Mouse (Mus musculus): Measurements from ENCODE around the gene Adck1. TPM values are rescaled to one million over a fixed set of nuclear protein-coding genes. Genes with fewer than 3 reads are reported as not detected.
"Not testable (repeated sequence)": the region's sequence is repeated elsewhere in the genome, so short reads cannot be mapped to it uniquely, and the experiment has no call there.

Adck1 gene
- polyA plus RNA-seq (2014; fragmentation: Nextera tagmentation; extraction: Ambion mirVana) = 15.1 and 18.2 TPM in 2 replicates

DNA sequence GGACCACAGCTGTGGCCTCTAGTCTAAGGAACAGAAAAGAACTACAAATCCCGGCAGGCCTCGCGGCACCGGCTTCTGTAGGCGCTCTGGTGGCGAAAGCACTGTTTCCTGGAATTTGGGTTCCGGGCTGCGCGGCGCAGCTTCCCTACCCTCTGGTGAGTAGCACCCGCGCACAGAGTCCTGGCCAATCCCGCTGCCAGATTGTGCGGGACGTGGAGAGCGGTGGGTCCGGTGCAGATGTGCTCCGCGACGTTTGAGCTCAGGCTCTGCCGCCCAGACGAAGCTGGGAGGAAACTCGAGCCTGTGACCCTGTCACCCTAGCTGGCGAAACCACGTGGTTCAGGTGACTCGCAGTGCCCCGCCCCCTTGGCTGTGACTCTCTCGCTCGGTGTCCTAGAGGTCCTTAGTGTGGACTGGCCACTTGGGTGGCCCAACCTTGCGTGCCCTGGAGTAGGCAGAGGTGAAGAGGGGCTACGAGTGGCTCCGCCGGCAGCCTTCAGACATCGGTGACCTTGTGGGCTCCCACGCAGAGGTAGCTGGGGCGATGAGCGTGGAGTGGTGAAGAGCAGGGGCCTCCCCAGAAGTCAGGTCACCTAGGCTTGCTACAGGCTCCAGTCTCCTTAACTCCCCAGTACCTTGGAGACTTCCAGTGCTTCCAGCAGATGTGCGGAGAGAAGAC, at the start of gene Adck1:
Adck1 (plus strand) TSS at position 114 of the 679 bp plus-strand sequence.
- ATAC-seq (ENCODE audit: low read depth) (peak; percentile 98), DNase-seq (ENCODE audit: low spot score) (peak; percentile 95)
- Histone ChIP-seq H3K4me1 (ENCODE audit: control insufficient read depth, insufficient read depth, low read length) (no peaks in the 10 kb centered on the region), H3K9me3 (ENCODE audit: control insufficient read depth, low read length) (no peaks in the 10 kb centered on the region), H3K4me2 (ENCODE audit: low read depth, low read length) (peak within 1 kb of the TSS; percentile 58), H3K9ac (ENCODE audit: low read depth, low read length) (peak within 1 kb of the TSS; percentile 67), H3K36me3 (ENCODE audit: control insufficient read depth, insufficient read depth, low read length) (no peaks in the 10 kb centered on the region), H3K27ac (replicated peaks; ENCODE audit: low read depth, low read length) (no peak within 1 kb of the TSS), H3K4me3 (ENCODE audit: low read depth, low read length) (peak within 1 kb of the TSS; percentile 61), H3K27me3 (replicated peaks; ENCODE audit: control insufficient read depth, insufficient read depth, low read length) (no peaks in the 10 kb centered on the region)
- under 1% methylated on average over 34 of the region's 38 CpGs for WGBS

DNA sequence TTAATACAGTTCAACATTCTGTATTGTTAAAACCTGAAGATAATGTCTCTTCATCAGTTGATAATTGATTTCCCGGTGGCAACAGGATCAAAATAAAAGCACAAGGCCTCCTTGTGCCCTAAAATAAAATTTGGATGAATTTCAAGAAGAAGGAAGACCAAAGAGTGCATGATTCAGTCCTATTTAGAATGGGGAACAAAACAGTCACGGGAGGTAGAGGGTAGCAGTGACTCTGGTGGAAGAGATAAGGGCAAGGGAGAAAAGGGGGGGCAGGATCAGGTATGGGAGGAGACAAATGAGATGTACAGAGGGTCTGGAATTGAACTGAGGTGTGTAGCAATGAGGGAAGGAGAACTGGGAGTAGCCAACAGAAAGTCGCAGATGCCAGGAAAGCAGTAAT, 45.8 kb upstream of the Adck1 start:
- ATAC-seq (ENCODE audit: low read depth) (no peak), DNase-seq (ENCODE audit: low spot score) (no peak)
- Histone ChIP-seq H3K4me1 (ENCODE audit: control insufficient read depth, insufficient read depth, low read length) (no peaks in the 10 kb centered on the region), H3K36me3 (ENCODE audit: control insufficient read depth, insufficient read depth, low read length) (no peaks in the 10 kb centered on the region), H3K9ac (ENCODE audit: low read depth, low read length) (no peak overlapping the region), H3K4me2 (ENCODE audit: low read depth, low read length) (no peak overlapping the region), H3K4me3 (ENCODE audit: low read depth, low read length) (no peak overlapping the region), H3K9me3 (ENCODE audit: control insufficient read depth, low read length) (no peaks in the 10 kb centered on the region), H3K27ac (replicated peaks; ENCODE audit: low read depth, low read length) (no peak overlapping the region), H3K27me3 (replicated peaks; ENCODE audit: control insufficient read depth, insufficient read depth, low read length) (no peaks in the 10 kb centered on the region)
- 80% methylated on average over 3 of the region's 3 CpGs for WGBS

DNA sequence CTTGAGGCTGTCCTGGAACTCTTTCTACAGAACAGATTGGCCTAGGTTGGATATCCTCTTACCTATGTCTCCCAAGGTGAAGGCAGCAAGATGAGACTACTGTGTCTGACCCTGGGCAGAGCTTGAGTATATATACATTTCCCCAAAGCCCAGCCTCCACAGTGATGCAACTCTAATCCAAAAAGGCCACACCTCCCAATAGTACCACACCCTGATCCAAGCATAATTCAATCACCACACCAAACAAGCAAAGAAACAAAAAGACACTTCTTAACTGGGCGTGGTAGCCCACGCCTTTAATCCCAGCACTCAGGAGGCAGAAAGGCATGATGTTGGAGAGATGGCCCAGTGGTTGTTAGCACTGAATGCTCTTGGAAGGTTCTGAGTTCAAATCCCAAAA, 36.4 kb upstream of the Adck1 start, which contains the start of gene Gm5039:
Gm5039 (minus strand) TSS at position 101 of the 400 bp plus-strand sequence.
- H3K4me3 ChIP-seq (ENCODE audit: low read depth, low read length); H3K27me3 ChIP-seq (replicated peaks; ENCODE audit: control insufficient read depth, insufficient read depth, low read length); ATAC-seq (ENCODE audit: low read depth); H3K4me2 ChIP-seq (ENCODE audit: low read depth, low read length); H3K9me3 ChIP-seq (ENCODE audit: control insufficient read depth, low read length); DNase-seq (ENCODE audit: low spot score); H3K36me3 ChIP-seq (ENCODE audit: control insufficient read depth, insufficient read depth, low read length); H3K27ac ChIP-seq (replicated peaks; ENCODE audit: low read depth, low read length); H3K4me1 ChIP-seq (ENCODE audit: control insufficient read depth, insufficient read depth, low read length); H3K9ac ChIP-seq (ENCODE audit: low read depth, low read length): not testable (repeated sequence)
- 91% methylated on average over 2 of the region's 2 CpGs for WGBS

DNA sequence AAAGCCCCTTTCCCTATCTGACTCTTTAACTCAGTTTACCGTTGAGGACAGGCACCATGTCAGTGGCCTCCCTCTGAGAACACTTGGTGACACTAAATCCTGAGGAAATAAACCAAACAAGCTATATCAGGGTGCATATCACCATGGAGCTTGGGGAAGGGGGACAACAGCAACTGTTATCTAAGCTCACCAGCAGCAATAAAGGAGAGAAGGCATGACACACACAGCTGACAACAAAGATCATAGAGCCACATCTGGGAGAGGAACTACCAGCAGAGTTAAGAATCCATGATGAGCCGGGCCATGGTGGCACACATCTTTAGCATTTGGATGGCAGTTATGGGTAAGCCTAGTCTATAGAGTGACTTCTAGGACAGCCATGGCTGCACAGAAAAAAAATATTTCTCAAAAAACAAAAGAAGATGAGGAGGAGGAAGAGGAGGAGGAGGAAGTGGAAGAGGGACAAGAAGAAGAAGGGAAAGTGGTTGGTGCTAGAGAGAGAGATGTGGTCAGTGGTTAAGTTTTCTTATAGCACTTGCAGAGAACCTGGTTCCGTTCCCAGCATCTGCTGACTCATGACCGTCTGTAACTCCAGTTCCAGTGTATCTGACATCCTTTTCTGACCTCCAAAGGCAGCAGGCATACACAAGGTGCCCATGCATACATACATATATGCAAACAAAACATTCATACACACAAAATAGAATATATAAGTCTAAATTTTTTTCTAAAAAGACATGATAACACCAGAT, 23.5 kb upstream of the Adck1 start:
- WGBS = 71% methylated on average over 4 of the region's 4 CpGs
- not testable (repeated sequence) for H3K9ac ChIP-seq (ENCODE audit: low read depth, low read length); H3K9me3 ChIP-seq (ENCODE audit: control insufficient read depth, low read length); H3K4me1 ChIP-seq (ENCODE audit: control insufficient read depth, insufficient read depth, low read length); ATAC-seq (ENCODE audit: low read depth); H3K4me3 ChIP-seq (ENCODE audit: low read depth, low read length); H3K27me3 ChIP-seq (replicated peaks; ENCODE audit: control insufficient read depth, insufficient read depth, low read length); H3K4me2 ChIP-seq (ENCODE audit: low read depth, low read length); H3K27ac ChIP-seq (replicated peaks; ENCODE audit: low read depth, low read length); DNase-seq (ENCODE audit: low spot score); H3K36me3 ChIP-seq (ENCODE audit: control insufficient read depth, insufficient read depth, low read length)

DNA sequence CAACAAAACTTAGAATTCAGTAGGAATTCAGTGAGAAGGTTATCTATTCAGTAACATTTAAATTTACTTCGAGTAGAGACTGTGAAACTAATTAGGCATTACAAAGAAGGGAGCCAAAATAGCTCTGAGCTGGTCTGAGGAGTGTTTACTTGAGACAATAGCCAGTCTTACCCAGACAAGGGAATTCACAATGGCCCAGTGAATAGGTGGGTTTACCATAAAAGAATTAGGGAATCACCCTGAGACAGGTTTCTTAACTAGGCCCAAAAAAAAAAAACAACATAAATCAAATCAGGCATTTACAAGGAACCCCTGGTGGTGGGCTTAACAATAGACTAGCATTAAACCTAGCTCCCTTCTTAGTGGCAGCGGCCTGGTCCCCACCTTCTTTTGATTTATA, 19.1 kb upstream of the Adck1 start:
- not testable (repeated sequence) for H3K4me3 ChIP-seq (ENCODE audit: low read depth, low read length); H3K27me3 ChIP-seq (replicated peaks; ENCODE audit: control insufficient read depth, insufficient read depth, low read length); H3K27ac ChIP-seq (replicated peaks; ENCODE audit: low read depth, low read length); H3K9me3 ChIP-seq (ENCODE audit: control insufficient read depth, low read length); H3K9ac ChIP-seq (ENCODE audit: low read depth, low read length); H3K4me1 ChIP-seq (ENCODE audit: control insufficient read depth, insufficient read depth, low read length); H3K4me2 ChIP-seq (ENCODE audit: low read depth, low read length); H3K36me3 ChIP-seq (ENCODE audit: control insufficient read depth, insufficient read depth, low read length); DNase-seq (ENCODE audit: low spot score); ATAC-seq (ENCODE audit: low read depth)
- WGBS = 48% methylated on average over 2 of the region's 2 CpGs

DNA sequence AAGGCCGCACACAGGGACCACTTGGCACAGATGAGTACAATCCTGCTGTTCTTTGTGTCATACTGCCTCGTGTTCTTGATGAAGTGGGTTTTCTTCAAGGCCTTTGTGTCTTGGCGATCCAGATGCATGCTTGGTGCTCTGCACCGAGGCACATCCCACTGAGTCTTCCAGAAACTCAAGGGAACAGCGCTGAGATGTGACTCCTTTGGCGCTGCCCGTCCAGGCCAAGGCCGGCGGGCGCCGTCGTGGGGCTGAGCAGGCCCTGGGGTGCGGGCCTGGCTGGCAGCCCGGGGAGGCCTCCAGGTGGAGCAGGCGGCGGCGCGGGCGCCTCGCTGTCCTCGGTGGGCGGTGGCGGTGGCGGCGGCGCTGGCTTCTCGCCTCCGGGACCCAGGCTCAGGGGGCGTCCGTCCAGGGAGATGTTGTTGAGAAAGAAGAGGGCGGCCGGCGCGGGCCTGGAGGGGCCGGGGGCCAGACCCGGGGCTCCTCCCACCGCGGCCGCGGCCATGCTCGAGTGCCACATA, 6.1 kb upstream of the Adck1 start:
- no peak for DNase-seq (ENCODE audit: low spot score)
- no peaks in the 10 kb centered on the region for H3K4me1 ChIP-seq (ENCODE audit: control insufficient read depth, insufficient read depth, low read length)

DNA sequence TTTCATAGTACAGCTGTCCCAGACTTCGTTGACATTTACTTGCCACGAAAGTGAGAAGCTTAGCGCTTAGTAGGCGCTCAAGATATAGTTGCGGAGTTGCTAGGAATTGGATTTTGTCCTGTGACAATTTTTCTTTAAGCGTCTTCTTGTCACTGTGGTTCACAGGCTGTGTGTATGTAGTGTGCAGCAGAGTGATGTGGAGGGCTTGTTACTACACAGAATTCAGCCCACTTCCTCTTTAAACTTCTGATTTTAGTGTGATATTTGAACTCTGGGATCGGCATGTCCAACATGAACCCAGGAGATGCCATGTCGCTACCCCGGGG, 729 bp downstream of the Adck1 start:
- ATAC-seq (ENCODE audit: low read depth) (no peak), DNase-seq (ENCODE audit: low spot score) (no peak)
- Histone ChIP-seq H3K27me3 (replicated peaks; ENCODE audit: control insufficient read depth, insufficient read depth, low read length) (no peaks in the 10 kb centered on the region), H3K4me3 (ENCODE audit: low read depth, low read length) (peak overlapping the region; percentile 61), H3K9ac (ENCODE audit: low read depth, low read length) (peak overlapping the region; percentile 67), H3K27ac (replicated peaks; ENCODE audit: low read depth, low read length) (no peak overlapping the region), H3K4me2 (ENCODE audit: low read depth, low read length) (peak overlapping the region; percentile 58), H3K36me3 (ENCODE audit: control insufficient read depth, insufficient read depth, low read length) (no peaks in the 10 kb centered on the region), H3K9me3 (ENCODE audit: control insufficient read depth, low read length) (no peaks in the 10 kb centered on the region), H3K4me1 (ENCODE audit: control insufficient read depth, insufficient read depth, low read length) (no peaks in the 10 kb centered on the region)
- WGBS = 45% methylated on average over 9 of the region's 9 CpGs

More for the DNA sequence above, 6.1 kb upstream of the Adck1 start:
- 0 out of 2 replicates have a peak, but pooled peaks have one; percentile 44 for ATAC-seq (ENCODE audit: low read depth)
- H3K9me3 ChIP-seq (ENCODE audit: control insufficient read depth, low read length) = no peaks in the 10 kb centered on the region
- whole genome bisulfite sequencing = 23% methylated on average over 31 of the region's 41 CpGs
- H3K36me3 ChIP-seq (ENCODE audit: control insufficient read depth, insufficient read depth, low read length) = no peaks in the 10 kb centered on the region
- H3K9ac ChIP-seq (ENCODE audit: low read depth, low read length) = peak overlapping the region; percentile 58
- H3K27me3 ChIP-seq (replicated peaks; ENCODE audit: control insufficient read depth, insufficient read depth, low read length) = no peaks in the 10 kb centered on the region
- peak overlapping the region; percentile 59 for H3K4me2 ChIP-seq (ENCODE audit: low read depth, low read length)
- H3K27ac ChIP-seq (replicated peaks; ENCODE audit: low read depth, low read length) = no peak overlapping the region
- peak overlapping the region; percentile 31 for H3K4me3 ChIP-seq (ENCODE audit: low read depth, low read length)

DNA sequence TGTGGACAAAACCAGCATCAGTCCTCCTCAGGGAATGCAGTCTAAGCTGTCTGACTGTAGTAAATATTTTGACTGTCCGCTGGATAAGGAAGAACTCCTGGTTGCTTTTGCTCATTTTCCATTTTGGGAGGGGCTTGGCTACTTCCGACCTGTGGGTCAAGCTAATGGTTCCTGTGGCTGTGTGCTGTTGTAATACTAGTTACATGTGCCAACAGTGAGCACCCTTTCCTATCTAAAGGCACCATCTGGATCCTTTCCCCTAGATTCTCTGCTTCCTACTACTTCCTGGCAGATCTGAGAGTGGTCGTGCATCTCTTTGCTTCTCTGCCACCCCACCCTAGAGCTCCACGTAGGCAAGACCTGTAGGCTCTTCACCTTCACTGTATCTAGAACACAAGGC, 7.3 kb downstream of the Adck1 start:
- no peaks in the 10 kb centered on the region for H3K9me3 ChIP-seq (ENCODE audit: control insufficient read depth, low read length)
- WGBS = 82% methylated on average over 4 of the region's 4 CpGs
- ATAC-seq (ENCODE audit: low read depth) (no peak), DNase-seq (ENCODE audit: low spot score) (no peak)
- H3K36me3 ChIP-seq (ENCODE audit: control insufficient read depth, insufficient read depth, low read length) = peaks cover 4% of the 10 kb centered on the region; the same call in 1 of the 2 replicates
- H3K9ac ChIP-seq (ENCODE audit: low read depth, low read length) = no peak overlapping the region
- no peak overlapping the region for H3K4me2 ChIP-seq (ENCODE audit: low read depth, low read length)
- H3K4me1 ChIP-seq (ENCODE audit: control insufficient read depth, insufficient read depth, low read length) = no peaks in the 10 kb centered on the region
- no peak overlapping the region for H3K27ac ChIP-seq (replicated peaks; ENCODE audit: low read depth, low read length)
- no peak overlapping the region for H3K4me3 ChIP-seq (ENCODE audit: low read depth, low read length)
- H3K27me3 ChIP-seq (replicated peaks; ENCODE audit: control insufficient read depth, insufficient read depth, low read length) = no peaks in the 10 kb centered on the region

Measured in embryonic facial prominence, embryonic 14.5 days (tissue).